Mouse (Mus musculus) urinary bladder, postnatal 14 days (tissue): ENCODE measurements around the gene Dbil5.
"Not testable (repeated sequence)": the region's sequence is repeated elsewhere in the genome, so short reads cannot be mapped to it uniquely, and the experiment has no call there.

Experiments used
- DNase-seq: peaks from one replicate; pipeline ENCODE4 v3.0.0; 2021; ENCODE audit warnings: low spot score

Gene Dbil5

DNA sequence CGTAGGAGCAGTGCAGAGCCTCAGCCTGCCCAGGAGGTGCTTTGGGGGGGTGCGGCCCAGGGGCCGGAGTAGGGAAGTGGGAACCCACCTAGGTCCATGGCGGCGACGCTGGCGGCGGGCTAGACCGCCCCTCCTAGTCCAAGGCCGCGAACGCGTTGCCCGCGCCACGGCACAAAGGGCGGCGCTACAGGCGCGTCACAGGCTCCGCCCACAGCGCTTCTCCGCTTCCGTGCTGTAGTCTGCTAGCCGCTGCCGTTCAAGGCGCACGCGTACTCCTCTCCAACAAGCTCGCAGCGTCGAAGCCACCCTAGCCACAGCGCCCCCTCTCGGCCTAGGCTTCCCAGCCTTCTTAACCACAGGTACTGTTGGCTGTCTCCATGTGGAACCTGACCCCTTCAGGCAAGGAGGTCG, at the start of gene Dbil5, which contains the start of gene Gemin4:
Gene Dbil5, plus strand, starts transcription at position 219 of the 411 bp plus-strand sequence.
Gene Gemin4, minus strand, starts transcription at position 275 of the 411 bp plus-strand sequence.
- DNase-seq, result peak; percentile 98

DNA sequence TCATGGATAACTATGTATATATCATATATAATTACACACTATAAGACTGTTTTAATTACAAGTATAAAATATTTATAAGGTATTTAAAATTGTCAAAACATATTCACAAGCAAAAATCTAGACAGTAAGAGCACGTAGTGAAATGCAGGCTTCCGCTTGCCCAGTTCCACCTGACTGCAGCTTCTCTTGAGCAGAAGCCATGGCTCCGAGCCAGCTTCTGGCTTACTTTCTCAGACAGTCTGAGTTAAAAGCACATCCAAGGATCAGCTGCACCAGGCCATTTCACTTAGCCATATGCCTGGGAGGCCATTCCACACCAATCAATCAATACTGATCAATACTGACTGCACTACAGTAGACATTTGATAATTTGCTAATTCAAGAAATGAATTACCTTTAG, 48.4 kb upstream of the Dbil5 start:
- peak; percentile 44 for DNase-seq

DNA sequence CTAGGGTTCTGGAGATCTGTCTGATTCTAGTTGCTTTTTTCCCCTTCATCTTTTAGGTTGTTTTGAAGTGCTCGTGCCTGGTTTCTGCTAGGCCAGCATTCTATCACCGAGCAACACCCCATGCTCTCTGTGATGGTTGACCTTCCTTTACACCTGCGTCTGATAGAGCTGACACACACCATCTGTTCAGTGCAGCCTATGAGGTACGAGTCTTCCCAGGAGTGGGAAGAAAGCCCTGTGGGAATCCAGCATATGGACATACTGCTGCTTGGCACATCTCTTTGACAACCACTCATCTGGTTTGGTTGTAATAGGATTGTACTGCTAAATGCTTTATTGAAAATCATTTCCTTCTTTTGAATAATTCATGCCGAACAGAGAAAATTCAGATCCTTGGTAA, 47.2 kb upstream of the Dbil5 start:
- DNase-seq, result no peak

DNA sequence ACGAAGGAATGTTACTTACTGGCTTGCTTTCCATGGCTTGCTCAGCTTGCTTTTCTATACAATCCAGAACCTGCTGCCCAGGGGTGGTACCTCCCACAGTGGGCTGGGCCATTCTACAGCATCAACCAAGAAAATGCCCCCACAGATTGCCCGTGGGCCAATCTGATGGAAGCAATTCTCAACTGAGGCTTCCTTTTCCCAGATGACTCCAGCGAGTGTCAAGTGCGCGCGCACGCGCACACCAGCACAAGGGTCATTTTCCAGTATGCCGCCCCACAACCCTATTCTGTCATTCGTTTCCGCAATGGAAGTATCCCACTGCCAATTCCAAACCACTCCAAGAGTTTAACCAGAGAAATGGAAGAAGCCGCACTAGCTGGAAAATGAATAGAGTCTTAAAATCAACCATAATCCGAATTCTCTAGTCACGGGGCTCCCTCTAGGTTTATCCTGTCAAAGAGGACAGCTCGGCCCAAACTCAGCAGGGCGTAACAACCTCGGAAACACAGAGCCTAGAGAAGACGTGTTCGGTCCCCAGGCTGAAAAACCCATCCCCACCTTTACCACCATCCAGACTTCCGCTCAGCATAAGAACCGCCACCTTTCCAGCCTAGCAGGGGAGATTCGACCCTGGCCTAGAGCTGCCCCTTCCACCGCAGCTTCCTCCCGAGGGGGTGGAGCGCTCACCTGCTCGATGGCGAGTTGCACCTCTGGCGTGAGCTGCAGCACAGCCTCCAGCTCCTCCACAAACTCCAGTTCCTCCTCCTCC, 38.5 kb upstream of the Dbil5 start:
- peak; percentile 25 for DNase-seq

DNA sequence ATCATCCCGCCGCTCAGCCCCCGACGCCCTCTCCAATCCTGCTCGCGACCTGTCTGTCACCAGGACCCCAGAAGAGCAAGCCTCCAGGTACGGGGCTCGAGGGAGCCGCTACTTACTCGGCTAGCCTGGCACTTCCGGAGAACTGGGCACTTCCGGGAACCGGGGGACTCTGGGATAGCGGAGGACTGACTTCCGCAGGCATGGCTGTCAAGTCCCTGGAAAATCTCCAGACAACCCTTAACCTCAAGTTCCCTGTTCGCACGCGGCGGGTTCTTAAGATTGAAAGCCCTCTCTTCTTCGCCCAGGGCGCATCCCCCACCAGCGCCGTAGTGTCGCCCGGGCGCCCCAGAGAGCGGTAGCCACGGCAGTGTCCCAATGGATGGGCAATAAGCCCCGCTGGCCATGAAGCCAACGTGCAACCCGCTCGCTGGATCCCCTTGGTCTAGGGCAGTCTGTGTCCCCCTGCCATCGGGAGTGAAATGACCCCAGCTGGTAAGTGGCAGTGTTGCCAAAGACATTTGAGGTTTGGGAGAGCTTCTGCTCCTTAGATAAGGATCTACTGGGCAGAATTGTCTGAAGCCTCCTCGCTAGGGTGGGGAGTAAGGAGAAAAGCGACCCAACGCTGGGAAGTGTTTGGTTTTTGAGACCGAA, 37.8 kb upstream of the Dbil5 start, which contains the start of the genes Vps53 and Fam57a:
Gene Vps53, minus strand, starts transcription at position 153 of the 651 bp plus-strand sequence.
Gene Fam57a, plus strand, starts transcription at position 177 of the 651 bp plus-strand sequence.
- DNase-seq, result peak; percentile 89

DNA sequence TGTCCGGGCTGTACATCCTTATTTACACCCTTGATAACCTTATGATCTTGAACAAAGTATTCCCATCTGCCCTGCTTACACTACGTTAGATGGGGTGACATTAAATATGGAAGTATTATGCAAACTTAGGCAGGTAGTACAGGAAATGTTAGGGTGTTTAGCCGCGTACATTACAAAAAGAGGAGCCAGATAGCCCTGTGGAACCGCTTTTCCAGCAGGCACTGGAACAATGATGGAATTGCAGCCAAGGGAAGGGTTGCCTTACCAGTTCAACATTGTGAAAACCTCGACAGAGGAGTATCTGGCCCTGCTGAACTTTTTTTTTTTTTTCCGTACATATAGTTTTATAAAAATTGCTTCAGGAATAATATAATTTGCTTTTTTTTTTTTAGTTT, 37.3 kb upstream of the Dbil5 start:
- DNase-seq, result no peak

DNA sequence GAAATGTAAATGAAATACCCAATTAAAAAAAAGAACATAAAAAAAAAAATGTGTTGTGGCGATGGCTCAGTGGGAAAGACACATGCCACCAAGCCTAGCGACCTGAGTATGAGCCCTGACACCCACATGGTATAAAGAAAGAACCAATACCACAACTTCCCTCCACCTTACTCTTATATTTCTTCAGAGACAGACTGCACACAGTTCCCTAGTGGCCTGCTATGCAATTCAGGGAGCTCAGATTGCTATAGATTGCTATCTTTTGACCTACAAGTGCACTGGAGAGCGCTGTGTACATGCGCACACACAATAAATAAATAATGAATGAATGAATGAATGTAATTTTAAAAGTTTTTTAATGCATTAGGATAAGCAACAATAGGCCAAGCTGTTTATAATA, 33.7 kb upstream of the Dbil5 start:
- DNase-seq, result no peak

DNA sequence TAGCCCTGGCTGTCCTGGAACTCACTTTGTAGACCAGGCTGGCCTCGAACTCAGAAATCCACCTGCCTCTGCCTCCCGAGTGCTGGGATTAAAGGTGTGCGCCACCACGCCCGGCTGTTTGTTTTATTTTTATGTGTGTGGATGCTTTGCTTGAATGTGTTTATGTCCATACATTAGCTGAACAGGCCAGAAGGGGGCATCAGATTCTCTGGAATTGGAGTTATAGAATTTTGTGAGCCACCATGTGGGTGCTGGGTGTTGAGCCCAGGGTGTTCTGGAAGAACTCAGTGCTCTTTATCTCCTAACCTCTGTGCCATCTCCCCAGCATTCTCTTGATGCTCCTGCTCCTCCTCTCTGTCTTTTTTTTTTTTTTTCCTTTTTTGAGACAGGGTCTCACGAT, 30.5 kb upstream of the Dbil5 start:
- DNase-seq, result no peak

DNA sequence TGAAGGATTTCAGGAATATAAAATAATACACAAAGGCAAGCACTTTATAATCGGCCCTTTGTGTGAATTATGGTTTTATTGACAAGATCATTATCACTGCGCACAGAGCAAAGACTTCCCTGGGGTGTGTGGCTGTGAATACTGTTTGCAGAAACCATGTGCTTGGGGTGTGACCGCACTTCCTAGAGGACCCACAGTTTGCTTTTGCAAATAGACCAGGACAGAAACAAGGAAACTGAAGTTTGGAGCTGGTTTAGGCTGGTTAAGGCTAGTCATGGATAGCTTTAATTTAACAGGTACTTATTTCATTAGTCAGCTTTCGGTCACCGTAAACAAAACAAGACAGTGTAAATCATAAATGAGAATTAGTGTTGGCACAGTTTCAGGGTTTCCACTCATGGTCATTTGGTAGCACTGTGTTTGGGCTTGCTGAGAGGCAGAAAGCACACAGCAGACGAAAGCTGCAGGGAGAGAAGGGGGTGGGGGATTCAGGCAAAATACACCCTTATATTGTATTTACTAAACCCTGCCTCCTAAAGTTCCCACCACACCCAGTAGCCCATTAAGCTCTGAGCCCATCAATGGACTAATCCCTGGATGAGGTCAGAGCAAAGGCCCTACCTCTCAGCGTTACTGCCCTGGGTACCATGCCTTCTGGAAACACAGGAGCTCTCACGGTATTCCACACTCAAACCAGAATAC, 21.0 kb upstream of the Dbil5 start:
- DNase-seq, result no peak

DNA sequence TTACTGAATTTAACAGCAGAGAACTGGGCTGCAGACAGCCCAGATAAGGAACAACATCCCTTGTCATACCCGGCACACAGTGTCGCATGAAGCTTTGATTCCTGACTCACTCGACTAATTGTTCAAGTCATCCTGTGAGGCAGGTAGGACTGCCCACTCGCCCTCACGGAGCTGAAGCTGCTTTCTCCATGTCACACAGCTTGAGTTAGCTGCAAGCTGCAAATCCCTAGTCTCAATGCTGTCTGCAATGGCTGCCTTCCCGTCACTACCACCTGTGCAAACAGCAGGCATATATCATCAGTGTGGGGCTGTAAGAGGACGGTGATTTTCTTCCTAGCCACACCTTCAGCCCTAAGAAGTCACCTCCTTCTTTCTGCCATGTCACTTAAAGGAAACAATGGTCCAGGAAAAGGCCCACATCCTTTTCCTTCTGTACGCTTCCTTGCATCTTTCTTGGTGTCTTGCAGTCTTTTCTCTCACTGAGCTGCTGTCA, 20.4 kb upstream of the Dbil5 start:
- DNase-seq, result no peak

DNA sequence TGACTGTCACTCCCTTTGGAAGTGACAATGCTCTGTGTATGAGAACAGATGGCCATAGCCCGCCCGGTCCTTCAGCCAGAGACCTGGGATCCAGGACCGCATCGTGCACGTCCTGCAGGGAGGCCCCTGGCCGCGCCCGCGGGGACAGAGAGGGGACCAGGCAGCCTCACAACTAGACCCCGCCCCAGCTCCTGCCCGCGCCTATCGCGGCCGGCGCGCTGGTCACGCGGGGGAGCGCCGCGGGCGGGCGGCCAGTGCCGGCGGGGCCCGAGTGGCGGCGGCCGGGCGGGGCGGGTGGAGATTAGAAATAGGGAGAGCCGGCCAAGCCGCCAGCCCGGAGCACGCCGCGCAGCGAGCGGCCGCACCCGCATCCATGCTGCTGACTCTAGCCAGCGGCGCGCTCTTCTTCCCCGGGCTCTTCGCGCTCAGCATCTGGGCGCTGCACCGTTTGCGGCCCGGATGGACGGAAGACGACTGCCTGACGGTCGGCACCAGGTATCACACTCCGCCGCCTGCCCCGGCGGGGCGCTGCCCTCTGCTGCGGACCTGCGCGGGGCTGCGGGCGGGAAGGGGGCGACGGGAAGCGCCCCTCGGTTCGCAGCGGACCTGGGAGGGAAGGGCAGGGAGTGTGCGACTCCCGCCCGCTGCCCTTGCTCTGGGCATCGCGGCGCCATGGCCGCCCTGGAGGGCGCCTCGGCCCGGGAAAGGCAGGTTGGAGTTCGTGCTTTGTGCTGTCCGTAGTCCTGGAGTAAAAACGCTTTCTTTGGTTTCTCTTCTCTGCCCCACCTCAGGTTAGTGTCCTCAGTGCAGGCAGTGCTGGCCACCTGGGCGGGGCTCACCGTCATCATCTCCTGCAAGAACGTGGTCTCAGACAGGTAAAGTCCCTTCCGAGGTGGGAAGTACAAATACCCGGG, 15.4 kb upstream of the Dbil5 start:
- DNase-seq, result peak; percentile 86

DNA sequence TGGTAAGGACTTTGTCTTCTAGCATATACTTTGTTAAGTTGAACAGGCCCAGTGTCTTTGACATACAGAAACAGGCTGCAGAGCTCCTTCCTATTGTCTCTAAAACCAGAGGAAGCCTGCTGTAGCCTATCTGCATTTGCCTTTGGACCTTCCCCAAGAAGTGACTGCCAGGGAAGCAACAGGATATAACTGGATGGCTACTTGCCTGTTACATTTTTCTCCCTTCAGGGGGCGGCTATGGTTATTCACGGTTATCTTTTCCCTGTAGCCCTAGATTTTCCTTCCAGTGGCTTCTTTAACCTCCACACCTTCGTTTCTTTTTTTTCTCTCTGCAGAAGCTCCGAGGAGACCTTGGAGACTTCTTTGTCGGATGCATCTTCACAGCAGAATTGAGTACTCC, 10.6 kb upstream of the Dbil5 start:
- no peak for DNase-seq

DNA sequence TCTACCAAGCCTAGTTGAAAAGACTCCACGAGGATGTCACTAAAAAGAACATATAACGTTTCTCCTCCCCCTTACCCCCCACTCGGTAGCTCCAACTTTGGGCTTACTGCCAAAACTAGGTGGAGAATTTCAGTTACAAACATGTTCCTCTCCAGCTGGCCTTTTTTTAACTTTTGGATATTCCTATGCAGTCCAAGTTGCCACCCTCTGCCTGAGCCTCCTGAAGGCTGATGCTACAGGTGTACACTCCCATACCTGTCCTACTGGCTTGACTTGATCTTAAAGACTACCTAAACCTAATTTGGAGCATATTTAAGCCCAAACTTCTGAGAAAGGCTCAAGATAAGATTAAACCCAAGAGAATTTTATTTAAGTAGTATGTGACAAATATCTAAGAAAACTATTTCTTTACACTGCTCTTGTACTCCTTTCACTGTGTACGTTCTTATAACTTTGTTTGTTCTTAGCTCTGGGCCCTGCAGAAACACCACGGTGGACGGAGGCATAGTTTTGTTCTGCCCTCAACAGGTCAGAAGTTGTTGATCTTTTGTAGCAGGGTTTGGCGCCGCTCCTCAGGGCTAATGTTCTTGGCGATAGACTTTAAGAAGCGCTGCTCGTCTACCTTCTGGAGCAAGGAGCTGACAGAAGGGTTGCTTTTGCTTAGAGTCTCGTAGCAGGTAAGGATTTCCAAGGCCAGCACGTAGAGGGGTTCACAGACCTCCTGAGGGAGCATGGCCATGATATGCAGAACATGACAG, 7.0 kb upstream of the Dbil5 start:
- no peak for DNase-seq

DNA sequence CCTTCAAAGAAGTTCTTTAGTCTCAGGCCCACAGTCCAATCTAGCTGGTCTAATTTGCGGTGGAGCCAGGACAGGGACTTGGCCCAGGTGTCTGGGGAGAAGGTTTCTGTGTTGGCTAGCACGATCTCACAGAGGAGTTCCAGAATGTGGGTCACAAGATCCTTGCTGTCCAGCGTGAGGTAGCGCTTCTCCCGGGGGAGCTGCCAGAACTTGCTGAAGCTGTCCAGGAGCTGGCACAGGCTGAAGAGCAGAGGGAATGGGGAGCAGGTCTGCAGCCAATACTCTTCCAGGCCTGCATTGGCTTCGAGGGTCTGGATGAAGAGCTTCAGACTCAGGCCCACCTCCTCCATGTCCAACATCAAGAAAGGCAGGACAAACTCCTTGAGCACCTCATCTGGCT, 5.8 kb upstream of the Dbil5 start:
- DNase-seq, result not testable (repeated sequence)

DNA sequence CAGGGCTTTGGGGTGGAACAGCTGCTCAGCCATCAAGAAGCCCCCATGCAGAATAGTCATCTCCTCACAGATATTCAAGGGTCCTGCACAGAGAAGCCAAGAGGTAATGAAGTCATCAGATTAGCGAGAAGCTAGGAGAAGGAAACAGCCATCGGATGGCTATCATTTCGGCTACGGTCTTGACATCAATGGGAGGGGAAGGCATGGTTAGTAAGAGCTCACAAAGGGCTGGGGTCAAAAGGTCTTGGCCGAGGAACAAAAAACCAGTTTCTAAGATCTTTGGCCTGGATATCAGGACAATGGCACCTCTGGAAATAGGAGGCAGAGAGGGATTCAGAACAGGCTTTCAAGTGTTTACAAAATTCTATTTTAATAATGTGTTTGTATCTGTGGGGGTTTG, 3.6 kb upstream of the Dbil5 start:
- no peak for DNase-seq

DNA sequence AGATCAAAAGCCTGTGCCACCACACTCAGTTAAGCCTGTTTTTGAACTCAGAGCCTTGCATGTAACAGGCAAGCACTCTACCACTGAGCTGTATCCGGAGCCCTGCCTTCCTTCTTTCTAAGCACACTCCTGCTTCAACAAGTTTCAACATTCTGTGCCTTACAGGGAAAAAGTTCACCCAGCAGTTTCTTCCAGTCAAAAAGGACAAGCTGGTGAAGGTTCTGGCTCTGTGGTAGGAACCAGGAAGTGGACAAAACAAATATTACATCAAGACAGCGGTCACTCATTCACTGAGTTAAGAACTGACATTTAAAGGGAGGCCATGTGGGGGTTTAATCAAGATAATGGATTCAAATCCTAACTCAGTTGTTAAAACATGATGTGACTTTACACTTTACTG, 2.4 kb upstream of the Dbil5 start:
- DNase-seq, result no peak

DNA sequence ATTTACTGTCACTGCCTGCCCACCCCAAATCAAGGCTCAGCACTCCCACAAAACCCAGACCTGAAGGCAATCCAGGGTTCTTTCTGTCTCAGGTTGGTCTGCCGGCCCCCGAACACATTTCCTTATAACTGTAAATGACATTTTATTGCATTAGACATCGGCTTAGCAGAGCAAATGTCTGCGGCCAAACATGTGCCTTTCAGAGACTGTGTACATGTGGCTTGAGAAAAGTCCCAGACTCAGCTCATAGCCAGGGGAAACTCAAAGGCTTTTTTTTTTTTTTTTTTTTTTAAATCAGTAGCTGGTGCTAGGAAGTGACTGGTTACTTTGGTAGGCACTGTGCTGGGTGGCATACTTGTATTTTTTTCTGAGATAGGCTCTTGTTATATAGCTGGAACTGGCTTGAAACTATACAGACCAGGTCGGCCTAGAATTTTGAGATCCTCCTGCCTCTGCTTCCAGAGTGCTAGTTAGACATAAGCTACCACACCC, 1.3 kb upstream of the Dbil5 start:
- no peak for DNase-seq

DNA sequence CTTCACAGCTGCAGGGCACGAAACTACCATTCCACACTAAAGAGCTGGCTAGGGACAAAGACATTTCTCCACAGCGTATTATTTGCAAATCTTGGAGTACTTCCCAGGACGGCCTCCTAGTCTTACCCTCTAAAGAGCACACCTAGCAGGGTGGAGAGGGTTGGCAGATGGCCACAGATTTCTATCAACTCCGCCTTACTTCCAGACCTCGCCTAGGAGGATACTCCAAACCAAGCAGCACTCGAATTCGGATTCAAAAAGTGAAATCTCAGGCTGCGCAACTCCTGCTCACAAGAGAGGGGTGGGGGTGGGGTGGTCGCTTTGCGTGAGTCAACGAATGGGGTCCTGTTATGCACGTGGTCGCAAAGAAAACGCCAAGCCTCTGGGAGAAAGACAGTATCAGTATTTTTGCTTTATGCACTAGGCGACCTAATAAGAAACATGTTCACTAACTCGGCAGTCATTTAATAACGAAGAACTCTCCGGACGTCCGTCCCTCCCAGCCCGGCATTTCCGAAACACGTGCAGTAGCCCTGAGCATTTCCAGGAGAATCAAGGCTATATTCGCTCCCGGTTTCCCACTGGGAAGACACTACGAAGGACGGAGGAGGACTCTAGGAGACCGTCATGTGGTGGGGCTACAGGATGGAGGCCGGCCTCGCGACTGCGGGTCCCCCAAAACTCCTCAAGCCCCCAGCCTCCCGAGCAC, 573 bp upstream of the Dbil5 start:
- peak; percentile 83 for DNase-seq

DNA sequence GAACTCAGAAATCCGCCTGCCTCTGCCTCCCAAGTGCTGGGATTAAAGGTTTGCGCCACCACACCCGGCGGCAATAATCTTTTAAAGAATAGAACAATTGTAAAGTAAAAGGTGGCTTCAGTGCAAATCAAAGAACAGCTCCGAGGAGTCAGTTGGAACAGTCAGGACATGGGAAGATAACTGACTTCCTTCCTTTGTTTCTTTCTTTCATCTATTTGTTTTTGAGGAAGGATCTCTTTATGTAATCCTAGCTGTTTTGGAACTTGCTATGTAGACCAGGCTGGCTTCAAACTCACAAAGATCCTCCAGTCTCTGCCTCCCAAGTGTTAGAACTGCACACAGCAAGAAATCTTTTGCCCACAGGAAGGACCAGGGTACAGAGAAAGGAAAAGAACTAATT, 7.2 kb downstream of the Dbil5 start:
- DNase-seq, result no peak

DNA sequence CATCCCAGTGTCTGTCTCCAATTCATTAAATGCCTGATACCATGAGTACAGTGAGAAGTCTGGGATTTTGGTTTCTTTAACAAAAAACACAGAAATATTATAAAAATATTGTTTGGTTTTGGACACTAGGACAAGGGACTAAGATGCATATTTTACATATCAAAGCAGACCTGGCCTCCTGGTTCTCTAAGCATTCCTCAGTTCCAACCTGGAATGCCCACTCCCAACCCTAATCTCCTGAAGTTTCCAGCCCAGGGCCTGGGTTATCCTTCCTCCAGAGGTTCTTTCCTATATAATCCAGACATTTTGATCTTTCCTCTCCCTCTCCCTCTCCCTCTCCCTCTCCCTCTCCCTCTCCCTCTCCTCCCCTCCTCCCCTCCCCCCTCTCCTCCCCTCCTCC, 7.6 kb downstream of the Dbil5 start:
- no peak for DNase-seq
